Mouse (Mus musculus): ENCODE results near the gene Map7.

DNA sequence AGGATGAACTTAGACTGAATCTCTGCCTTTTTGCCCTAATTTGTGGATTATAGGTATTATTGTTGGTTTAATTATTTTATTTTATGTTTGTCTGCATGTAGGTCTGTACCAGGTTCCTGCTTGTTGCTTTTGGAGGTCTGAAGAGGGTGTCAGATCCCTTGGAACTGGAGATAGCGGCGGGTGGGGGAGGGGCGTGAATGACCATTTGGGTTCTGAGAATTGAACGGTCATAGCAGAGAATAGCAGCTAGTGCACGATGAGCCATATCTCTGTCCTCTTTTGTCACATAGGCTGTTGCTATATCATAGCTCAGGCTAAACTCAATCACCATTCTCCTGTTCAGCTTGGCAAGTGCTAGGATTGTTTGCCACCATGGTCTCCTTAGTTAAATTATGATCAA lies 169.2 kb downstream of the Map7 start:
- TF ChIP-seq CTCF (IDR thresholded peaks at IDR 0.05; ENCODE audit: insufficient read depth, low read length) (no peak), POLR2A (IDR thresholded peaks at IDR 0.05; ENCODE audit: borderline replicate concordance, extremely low read depth, low read depth, low read length) (no peak)
